Mouse (Mus musculus): ENCODE data around the gene Stub1.

The Stub1 gene

DNA sequence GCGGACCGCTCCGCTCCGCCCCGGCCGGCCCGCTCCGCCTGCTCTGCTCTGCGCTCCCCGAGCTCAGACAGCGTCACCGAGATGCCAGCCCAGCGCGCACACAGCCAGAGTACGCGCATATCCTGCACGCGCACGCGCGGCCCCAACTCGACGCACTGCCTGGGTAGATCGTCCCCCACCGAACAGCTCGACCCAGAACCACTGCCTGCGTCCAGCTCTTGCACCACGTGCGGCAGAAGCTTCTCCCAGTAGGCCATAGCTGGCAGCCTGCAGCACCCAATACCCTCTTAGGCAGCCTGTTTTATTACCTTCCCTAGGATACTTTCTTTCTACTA is 3.8 kb upstream of the Stub1 start, which contains the start of gene Rhbdl1:
Gene Rhbdl1 (minus strand): TSS at position 220 of the 335 bp plus-strand sequence.
- DNase-seq (ENCODE audit: low spot score in 2 of 2), result peak in 1 of 2 experiments; percentile 84

DNA sequence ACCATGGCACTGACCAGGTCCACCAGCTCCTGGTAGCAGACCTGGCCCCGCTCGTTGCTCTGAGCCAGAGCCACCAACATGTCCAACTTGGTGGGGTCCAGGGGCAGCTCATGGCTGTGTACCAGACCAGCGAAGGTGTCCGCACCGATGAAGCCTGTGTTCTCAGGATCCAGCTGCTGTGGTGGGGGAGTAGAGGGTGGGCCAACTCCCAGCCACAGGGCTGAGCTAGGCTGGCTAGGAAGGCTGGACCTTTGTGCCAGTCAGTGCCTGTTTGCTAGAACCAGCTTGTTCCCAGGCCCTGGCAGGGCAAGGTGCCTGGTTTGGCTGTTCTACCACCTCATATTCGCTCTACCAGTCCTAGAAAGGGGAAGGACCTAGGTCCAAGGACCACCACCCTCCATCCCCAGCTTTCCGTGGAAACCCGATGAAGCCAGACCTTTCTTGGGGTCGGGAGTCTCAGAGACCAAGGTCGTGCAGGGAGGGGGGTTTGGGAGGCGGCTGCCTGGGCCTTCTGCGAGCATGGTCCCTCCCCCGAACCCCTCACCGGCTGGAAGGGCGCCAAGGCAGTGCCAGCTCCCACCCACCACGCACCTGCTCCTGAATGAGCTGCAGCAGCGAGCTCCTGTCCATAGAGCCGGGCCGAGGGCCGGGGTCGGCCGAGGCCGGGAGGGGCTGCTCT is 3.3 kb upstream of the Stub1 start:
- no peak for DNase-seq (ENCODE audit: low spot score in 2 of 2)

DNA sequence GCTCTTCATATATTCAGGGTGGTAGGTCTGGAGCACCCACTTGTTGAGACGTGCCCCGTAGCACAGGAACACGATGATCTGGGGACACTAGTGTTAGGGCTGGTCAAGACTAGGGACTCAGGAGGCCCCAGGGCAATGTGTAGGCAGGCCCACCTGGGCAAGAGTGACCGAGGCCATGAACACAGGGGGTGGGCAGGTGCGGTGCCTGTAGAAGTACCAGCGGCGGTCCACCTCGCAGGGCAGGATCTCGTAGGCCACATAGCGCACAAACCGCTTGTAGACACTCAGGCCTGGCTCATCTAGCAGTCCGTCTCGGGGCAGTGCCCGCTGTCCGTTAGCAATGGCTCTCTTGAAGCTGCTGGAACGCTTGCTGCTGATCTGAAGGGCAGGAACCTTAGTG is 2.6 kb upstream of the Stub1 start:
- DNase-seq (ENCODE audit: low spot score in 2 of 2), result no peak

DNA sequence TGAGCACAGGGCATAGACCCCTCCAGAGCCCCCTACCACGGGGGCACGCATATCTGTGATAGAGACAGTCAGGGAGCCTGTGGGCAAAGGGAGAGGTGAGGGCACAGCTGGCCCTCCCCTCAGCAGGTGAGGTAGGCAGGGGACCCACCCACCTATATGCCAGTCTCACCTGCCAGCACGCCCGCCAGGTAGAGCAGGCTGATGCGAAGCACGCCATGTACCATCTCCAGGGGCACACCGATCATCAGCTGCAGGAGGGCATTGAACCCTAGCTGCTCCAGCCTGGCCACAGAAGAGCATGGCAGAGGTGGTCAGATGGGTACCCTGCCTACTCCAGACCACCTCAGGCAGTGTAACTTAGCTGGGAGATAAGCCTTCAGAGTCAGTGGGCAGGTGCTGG is 2.1 kb upstream of the Stub1 start:
- DNase-seq (ENCODE audit: low spot score in 2 of 2), result no peak

DNA sequence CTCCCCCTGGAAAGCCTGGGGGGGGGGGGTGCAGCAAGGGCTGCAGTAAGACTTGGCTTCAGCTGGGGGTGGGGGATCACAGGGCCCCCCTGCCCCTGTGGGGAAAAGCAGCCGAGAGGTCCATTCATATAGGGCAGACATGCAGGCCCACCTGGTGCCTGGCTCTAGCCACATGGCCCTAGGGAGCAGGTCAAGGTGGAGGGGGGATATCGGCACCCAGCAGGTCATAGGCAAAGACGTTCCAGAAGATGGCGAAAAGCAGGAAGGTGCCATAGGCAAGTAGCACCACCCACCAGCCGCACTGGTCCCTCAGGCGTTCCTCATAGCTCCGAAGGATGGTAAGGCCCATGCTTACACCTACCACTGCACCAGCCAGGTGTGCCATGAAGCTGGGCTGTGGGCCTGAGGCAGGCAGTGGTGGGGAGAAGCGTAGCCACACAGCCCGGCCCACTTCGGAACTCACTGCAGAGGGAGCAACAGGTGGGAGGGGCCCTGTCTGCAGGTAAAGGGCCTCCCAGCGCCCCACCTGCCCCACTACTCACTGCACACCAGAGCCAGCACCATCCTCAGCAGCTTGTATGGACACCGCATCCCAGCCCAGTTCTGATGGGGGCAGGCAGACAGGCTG is 1.5 kb upstream of the Stub1 start:
- no peak for DNase-seq (ENCODE audit: low spot score in 2 of 2)

DNA sequence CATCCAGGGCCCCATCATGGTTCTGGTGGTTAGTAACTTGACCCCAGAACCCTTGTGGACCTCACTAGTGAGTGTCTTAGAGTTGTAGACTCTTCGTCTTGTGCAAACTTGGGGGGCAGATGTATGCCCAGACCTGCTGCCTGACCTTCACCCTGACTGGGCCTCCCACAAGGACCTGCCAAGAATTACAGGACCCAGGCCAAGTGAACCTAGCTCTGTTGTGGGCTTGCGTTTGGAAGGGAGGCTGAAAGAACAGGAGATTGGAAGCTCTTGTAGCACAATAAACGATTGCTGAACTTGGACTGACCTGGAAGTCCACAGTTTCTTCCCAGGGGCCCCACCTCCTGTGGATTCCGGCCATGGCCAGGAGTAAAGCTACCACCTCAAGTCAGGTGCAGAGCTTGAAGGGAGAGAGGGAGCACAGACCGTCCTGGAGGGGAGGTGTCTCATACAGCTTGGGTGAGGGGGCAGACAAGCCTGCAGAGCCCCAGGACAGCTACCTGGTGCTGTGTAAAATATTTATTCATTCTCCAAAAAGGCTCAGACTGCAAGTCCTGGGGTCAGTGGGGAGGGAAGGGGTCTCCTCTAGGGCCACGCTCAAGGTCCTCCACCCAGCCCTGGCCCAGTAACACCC is 874 bp upstream of the Stub1 start:
- DNase-seq (ENCODE audit: low spot score in 2 of 2), result no peak

DNA sequence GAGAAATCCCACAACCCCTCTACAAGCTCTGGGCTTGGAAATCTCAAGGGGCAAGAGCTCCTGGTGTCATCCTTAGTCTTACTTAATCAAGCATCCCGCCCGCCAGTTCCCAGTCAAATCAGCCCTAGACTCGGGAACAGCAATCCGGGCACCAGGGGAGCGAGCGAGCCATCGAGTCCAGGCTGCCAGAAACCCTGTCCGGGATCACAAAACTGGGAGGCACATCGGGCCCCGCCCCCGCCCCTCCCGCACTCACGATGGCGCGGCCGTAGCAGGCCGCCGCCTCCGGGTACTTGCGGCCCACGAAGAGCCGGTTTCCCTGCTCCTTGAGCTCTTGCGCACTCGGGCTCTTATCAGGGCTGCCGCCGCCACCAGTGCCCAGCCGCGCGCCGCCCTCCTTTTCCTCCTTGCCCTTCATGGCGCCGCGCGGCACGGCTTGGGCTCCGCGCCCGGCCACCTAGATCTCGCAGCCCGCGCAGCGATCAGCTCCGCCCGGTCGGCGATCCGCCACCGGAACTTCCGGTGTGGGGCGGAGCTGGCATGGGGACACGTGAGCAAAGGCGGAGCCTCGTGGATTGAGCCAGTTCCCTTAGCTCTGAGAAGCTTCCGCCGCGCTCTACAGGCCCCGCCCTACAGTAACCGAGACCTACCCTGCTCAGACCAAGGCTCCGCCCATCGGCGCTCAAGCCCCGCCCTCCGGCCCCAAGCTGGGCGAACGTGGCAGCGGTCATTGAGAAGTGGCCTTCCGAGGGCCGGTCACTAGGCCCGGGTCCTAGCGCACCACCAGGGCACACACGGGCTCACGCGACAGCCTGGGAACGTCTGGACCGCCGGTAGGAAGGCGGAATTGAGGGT is 541 bp downstream of the Stub1 start:
- peak; percentile 98 to 99 for DNase-seq (ENCODE audit: low spot score in 2 of 2)

DNA sequence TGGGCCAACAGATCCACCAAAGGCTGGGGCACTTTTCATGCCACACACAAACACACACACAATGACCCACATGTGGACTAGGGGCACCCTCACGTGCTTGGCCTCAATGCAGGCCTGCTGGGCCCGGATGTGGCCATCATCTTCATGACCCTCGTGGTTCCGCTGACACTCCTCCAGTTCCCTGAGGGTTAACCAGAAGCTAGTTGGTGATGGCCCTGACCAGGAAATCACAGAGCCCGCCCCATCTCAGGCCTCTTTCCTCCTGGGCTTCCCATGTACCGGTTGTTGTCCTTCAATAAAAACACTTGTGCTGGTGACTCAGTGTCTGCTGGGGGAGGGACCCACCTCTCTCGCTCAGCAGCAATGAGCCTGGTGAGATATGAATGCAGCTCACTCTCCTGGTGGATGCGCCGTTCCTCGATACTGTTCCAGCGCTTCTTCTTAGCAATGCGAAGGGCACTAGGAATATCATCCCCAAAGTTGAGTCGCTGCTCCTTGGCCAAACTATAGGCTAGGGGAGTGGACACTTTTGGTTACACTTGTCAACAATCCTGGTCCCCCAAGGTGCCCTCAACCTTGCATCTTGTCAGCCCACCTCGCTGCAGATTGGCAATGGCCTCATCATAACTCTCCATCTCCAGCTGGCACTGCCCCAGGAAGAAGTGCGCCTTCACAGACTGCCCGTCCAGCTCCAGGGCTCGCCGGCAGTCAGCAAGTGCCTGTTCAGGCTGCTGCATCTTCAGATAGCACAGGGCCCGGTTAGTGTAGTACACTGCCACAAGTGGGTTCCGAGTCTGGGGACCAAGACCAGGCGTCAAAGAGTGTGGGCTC is 1.5 kb downstream of the Stub1 start:
- DNase-seq (ENCODE audit: low spot score in 2 of 2), result no peak

DNA sequence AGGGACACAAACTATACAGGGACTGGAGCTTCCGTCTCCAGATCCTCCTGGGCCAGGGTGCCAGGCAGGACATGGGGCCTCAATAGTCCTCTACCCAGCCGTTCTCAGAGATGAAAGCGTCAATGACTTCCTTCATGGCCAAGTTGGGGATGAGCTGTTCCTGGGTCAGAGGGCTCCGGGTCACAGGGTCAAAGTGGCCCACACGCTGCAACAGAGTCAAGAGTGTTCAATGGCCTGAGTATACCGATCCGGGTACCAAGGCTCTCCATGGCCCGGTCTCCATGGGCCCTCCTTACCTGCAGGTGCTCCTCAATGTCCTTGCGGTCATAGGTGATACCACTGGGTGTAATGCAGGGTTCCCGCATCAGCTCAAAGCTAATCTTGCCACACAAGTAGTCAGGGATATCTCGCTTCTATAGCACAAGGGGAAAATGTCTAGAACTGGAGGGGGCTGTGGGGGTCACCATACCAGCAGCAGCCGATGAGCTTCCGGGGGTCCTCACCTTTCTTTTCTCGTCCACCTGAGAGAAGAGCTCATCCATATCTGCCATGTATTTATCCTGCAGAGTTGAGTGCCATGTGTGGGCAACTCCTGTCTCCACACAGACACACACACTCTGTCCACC is 2.3 kb downstream of the Stub1 start:
- no peak for DNase-seq (ENCODE audit: low spot score in 2 of 2)

DNA sequence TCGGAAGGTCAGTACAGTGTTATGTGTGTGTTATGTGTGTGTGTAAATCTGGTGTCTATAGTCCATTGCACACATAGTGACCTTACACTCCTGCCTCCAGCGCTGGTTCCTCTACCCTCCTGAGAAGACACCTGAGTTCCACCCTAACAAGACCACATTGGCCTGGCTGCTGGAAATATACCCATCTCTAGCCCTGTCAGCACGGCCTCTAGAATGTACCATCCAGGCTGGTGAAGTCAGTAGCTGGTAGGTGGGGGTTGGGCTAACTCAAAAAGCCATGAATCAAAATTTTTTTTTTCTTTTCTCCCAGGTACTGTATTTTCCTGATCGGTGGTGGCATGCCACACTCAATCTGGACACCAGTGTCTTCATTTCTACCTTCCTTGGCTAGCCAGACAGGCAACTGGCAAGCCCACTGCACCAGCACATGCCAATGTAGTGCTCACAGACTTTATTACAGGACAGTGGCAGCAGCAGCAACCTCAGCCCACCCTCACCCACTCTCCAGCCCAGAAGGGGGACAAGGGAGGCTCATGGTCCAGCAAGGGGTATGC is 2.9 kb downstream of the Stub1 start:
- DNase-seq (ENCODE audit: low spot score in 2 of 2), result no peak

DNA sequence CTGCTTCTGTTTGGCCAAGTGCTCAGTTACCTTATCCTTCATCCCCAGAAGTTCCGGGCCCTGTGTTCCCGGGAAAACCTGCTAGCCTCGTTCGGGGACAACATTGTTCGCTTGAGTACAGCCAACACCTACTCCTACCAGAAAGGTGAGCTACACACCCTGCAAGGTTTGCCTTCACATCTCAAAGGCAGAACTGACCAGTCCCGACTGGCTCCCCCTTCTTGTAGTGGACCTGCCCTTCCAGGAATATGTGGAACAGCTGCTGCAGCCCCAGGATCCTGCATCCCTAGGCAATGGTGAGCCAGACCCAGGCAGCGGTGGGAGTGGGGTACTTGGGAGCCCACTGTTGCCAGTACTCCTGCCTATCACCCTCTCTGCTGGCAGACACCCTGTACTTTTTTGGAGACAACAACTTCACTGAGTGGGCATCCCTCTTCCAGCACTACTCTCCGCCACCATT is 3.6 kb downstream of the Stub1 start:
- DNase-seq (ENCODE audit: low spot score in 2 of 2), result no peak

DNA sequence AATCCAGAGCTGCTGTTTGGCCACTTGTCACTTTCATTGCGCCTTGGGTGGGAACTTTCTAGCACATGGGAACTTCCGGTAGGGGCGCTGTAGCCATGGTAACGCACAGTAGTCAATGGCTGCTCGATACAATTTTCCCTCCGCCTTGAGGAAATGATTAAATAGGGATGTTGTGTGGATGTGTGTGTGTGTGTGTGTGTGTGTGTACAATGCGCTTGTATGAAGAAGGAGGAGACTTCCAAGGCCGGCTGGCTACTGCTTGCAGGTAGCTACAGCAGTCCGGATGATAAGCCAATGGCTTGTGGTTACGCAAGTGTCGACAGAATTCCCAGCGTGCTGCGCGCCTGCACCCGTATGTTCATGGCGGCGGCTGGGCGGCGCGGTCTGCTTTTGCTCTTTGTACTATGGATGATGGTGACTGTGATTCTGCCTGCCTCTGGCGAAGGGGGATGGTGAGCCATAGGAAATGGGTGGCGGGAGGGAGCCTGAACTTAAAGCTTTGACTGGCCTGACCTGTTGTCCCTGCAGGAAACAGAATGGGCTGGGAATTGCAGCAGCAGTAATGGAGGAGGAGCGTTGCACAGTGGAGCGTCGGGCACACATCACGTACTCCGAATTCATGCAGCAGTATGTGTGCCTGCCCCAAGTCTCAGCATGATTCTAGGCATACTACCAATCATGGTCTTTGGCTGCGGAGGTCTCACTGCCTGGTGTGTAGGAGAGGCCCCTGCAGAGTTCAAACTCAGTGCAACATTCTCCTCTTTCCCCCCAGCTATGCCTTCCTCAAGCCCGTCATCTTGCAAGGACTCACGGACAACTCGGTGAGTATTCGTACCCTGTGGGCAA is 4.3 kb downstream of the Stub1 start, which contains the start of gene Jmjd8:
Gene Jmjd8 (plus strand): TSS at position 156 of the 846 bp plus-strand sequence.
- peak in 1 of 2 experiments; percentile 84 for DNase-seq (ENCODE audit: low spot score in 2 of 2)

DNA sequence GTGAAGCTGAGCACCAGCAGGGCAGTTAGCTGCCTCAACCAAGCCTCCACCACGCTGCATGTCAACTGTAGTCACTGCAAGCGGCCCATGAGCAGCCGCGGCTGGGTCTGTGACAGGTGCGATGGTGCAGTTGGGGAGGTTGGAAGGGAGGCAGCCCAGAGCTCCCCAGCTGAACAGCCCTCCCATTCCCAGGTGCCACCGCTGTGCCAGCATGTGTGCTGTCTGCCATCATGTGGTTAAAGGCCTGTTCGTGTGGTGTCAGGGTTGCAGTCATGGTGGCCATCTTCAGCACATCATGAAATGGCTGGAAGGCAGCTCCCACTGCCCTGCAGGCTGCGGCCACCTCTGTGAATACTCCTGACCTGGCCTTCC is 5.0 kb downstream of the Stub1 start:
- no peak for DNase-seq (ENCODE audit: low spot score in 2 of 2)

DNA sequence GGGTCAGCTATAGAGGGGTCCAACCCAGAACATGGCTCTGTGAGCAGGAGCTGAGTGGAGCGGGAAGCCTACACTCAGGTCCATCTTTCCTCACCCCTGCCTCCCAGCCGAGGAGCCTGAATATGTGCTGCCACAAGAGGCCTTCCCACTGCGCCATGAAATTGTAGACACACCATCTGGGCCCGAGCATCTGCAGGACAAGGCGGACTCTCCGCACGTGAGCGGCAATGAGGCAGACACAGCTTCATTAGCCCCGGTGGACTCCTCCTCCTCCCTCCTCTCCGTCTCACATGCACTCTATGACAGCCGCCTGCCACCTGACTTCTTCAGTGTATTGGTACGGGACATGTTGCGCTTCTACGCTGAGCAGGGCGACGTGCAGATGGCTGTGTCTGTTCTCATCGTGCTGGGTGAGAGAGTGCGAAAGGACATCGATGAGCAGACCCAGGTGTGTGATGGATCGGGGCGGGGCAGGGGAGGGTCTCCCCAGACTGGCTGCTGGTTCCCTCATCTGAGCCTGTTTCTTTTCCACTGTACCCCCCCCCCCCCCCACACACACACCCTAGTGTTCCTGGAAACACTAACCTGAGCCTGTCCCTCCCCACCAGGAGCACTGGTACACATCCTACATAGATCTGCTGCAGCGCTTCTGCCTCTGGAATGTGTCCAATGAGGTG is 5.5 kb downstream of the Stub1 start:
- DNase-seq (ENCODE audit: low spot score in 2 of 2), result no peak

DNA sequence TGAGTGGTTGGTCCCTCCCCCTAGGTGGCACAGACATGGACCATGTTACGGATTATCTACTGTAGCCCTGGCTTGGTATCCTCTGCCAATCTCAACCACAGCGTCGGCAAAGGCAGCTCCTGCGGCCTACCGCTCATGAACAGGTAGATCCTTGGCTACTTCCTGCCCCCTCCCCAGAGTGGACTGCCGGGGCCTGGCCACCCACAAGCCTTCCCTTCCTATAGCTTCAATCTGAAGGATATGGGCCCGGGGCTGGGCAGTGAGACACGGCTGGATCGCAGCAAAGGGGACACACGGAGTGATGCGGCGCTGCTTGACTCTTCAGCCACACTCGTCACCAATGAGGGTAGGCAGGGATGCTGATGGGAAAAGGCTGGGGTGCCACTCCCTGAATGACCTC is 6.2 kb downstream of the Stub1 start:
- no peak for DNase-seq (ENCODE audit: low spot score in 2 of 2)

DNA sequence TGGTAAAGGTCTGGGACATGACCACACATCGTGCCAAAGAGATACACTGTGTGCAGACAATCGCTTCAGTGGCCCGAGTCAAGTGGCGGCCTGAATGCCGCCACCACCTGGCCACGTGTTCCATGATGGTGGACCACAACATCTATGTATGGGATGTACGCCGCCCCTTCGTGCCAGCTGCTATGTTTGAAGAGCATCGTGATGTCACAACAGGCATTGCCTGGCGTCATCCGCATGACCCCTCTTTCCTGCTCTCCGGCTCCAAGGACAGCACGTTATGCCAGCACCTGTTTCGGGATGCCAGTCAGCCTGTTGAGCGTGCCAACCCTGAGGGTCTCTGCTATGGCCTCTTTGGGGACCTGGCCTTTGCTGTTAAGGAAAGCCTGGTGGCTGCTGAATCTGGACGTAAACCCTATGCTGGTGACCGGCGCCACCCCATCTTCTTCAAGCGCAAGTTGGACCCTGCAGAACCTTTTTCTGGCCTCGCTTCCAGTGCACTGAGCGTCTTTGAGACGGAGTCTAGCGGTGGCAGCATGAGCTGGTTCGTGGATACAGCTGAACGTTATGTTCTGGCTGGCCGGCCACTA is 7.1 kb downstream of the Stub1 start:
- DNase-seq (ENCODE audit: low spot score in 2 of 2), result no peak

DNA sequence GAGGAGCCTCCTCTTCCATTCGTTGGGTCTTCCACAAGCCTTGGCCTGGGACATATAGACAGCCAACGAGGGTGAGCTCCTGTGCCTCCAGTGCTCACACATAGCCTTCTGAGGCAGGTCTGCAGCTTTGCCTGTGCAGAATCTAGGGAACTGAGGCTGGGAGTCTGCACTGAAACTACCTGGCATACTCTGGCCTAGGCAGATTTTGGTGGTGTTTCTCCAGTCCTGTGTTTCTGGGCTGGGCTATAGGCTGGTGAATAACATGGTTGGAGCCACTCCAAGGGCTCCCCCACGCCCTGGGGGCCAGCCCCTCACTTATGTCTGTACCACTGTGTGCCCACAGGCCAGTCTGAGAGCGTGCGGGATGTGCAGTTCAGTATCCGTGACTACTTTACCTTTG is 7.9 kb downstream of the Stub1 start:
- no peak for DNase-seq (ENCODE audit: low spot score in 2 of 2)

DNA sequence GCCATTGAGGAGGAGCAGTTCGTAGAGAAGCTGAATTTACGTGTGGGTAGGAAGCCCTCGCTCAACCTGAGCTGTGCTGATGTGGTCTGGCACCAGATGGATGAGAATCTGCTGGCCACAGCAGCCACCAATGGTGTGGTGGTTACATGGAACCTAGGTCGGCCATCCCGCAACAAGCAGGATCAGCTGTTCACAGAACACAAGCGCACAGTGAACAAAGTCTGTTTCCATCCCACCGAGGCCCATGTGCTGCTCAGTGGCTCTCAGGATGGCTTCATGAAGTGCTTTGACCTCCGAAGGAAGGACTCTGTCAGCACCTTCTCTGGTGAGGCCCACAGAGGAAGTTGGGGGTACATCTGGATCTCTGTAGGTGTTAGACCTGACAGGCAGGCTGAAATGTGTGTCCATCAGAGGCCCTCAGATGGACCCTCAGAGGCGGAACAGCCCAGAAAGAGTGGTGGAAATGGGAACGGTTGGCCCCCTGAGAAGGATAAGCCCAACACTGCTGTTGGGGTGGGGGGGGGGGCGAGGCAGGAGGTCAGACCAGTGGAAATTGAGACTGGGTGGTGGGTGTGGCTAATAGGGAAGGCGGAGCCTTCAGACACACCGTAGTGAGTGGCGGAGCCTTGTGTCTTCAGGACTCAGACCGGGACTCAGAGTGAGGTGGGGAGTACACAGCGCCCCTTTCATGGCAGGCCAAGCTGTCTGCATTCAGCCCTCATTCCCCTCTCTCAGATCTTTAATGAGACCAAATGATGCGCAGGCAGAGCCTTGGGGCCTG is 8.7 kb downstream of the Stub1 start:
- no peak for DNase-seq (ENCODE audit: low spot score in 2 of 2)

All from left cerebral cortex, adult 9 months (tissue).